Mouse (Mus musculus) limb, embryonic 12.5 days (tissue): ENCODE results near the gene C2. TPM values are rescaled to one million over a fixed set of nuclear protein-coding genes. Genes with fewer than 3 reads are reported as not detected.

Source experiments
- ATAC-seq: fragments of 200-750 bp; cut with Nextera tagmentation; 2 replicates; pipeline ENCODE4 v1.8.0; 2017; ENCODE audit warnings: low read depth, moderate TSS enrichment; ENCODE audit not compliant: insufficient number of reproducible peaks, insufficient read depth, low FRiP score, low TSS enrichment
- H3K27ac ChIP-seq: fragments of 300-500 bp; sonication (generic); 2 replicates; pipeline ENCODE4 v1.5.1; 2016; ENCODE audit warnings: mild to moderate bottlenecking, moderate library complexity
- H3K27me3 ChIP-seq: fragments of 300-500 bp; sonication (generic); 2 replicates; pipeline ENCODE4 v1.6.1; 2016; ENCODE audit warnings: mild to moderate bottlenecking, moderate library complexity
- H3K36me3 ChIP-seq: fragments of 300-500 bp; sonication (generic); 2 replicates; pipeline ENCODE4 v1.6.1; 2016; ENCODE audit warnings: mild to moderate bottlenecking, moderate library complexity
- H3K4me1 ChIP-seq: fragments of 300-500 bp; sonication (generic); replicated peaks from 2 replicates; pipeline ENCODE4 v1.6.1; 2016
- H3K4me2 ChIP-seq: fragments of 300-500 bp; sonication (generic); 2 replicates; pipeline ENCODE4 v1.6.1; 2016; ENCODE audit warnings: mild to moderate bottlenecking, moderate library complexity
- H3K4me3 ChIP-seq: fragments of 300-500 bp; sonication (generic); replicated peaks from 2 replicates; pipeline ENCODE4 v1.5.1; 2016; ENCODE audit warnings: mild to moderate bottlenecking
- H3K9ac ChIP-seq: fragments of 300-500 bp; sonication (generic); replicated peaks from 2 replicates; pipeline ENCODE4 v1.6.1; 2016; ENCODE audit warnings: mild to moderate bottlenecking, moderate library complexity
- H3K9me3 ChIP-seq: fragments of 300-500 bp; sonication (generic); 2 replicates; pipeline ENCODE4 v1.6.1; 2016; ENCODE audit warnings: mild to moderate bottlenecking, moderate library complexity
- WGBS: fragments of 180-500 bp; shearing (Covaris S2); methylation state at CpG from one replicate; pipeline ENCODE4 v1.1.7; 2016; 5-methylcytosine and 5-hydroxymethylcytosine counted together
- polyA plus RNA-seq: library from polyadenylated mRNA; unstranded; fragments of >200 nt; fragmentation: Nextera tagmentation; extraction: Ambion mirVana; gene quantifications from 2 replicates; pipeline ENCODE4 v1.2.1, GENCODE M21; 2016

The C2 gene
- polyA plus RNA-seq, 1 experiment from 2014 or later = 1.1 TPM

DNA sequence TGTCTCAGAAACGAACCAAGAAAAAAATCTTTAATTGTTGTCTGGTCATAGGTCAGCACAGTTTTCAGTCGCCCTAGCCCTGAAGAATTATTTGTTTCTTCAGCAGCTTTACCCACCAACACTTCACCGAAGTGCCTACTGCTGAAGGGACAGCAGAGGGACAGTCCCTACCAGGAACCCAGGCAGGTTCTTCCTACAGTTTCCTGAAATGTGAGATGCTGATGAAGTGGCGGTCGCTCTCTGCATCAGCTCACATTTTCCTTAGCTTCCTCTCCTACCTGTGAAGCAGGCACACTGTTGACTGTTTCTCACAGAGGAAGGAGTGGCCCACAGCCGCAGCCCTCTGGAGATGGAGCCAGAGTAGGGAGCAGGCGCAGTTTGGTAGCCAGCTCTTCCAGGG is 32.1 kb downstream of the C2 start:
- Histone ChIP-seq H3K36me3 (no peaks in the 10 kb centered on the region), H3K4me3 (no peak overlapping the region), H3K27ac (no peak overlapping the region), H3K4me1 (peaks cover 4% of the 10 kb centered on the region; the same call in 1 of the 2 replicates), H3K4me2 (no peak overlapping the region), H3K9me3 (no peaks in the 10 kb centered on the region), H3K9ac (no peak overlapping the region; the same call in 1 of the 2 replicates), H3K27me3 (no peaks in the 10 kb centered on the region; the same call in 1 of the 2 replicates)
- WGBS = 63% methylated on average over 7 of the region's 7 CpGs
- ATAC-seq = no peak

- no peaks in the 10 kb centered on the region; the same call in 1 of the 2 replicates for H3K27me3 ChIP-seq
- no peak within 1 kb of the TSS for H3K4me3 ChIP-seq
- peaks cover 2% of the 10 kb centered on the region; the same call in 1 of the 2 replicates for H3K4me1 ChIP-seq
- H3K36me3 ChIP-seq = peaks cover 9% of the 10 kb centered on the region
- H3K4me2 ChIP-seq = no peak within 1 kb of the TSS
- no peak within 1 kb of the TSS for H3K27ac ChIP-seq
- H3K9me3 ChIP-seq = no peaks in the 10 kb centered on the region
- H3K9ac ChIP-seq = no peak within 1 kb of the TSS
- WGBS = 59% methylated on average over 8 of the region's 8 CpGs
- no peak for ATAC-seq
Measured at GRCm38 (mm10) chr17:34862416-34863081, 35.5 kb downstream of the C2 start, which contains the start of gene Cfb. TSS of gene Cfb (minus strand) at chr17:34862518.

GRCm38 (mm10) chr17:34861704-34862415 is 36.2 kb downstream of the C2 start:
- Histone ChIP-seq H3K4me2 (no peak overlapping the region), H3K4me1 (no peaks in the 10 kb centered on the region; the same call in 1 of the 2 replicates), H3K9me3 (no peaks in the 10 kb centered on the region), H3K27ac (no peak overlapping the region), H3K4me3 (no peak overlapping the region), H3K36me3 (peaks cover 16% of the 10 kb centered on the region), H3K27me3 (no peaks in the 10 kb centered on the region; the same call in 1 of the 2 replicates), H3K9ac (no peak overlapping the region)
- 66% methylated on average over 13 of the region's 13 CpGs for WGBS
- ATAC-seq = no peak

DNA sequence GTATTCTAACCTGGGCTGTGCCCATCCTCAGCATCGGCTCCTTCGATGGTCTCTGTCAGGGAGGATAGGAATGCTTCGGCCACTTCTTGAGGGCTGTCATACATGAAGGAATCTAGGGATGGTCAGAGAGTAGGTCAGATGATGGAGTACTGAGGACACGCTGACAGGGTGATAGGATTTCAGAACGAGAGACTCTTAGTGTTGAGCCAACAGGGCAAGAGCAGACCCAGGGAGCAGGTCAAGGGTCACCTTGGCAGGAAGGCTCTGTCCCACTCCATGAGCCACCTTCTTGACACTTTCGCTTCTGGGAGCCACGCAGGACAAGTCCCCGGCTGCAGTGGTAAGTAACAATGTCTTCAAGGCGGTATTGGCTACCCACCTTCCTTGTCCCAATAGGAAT is 37.6 kb downstream of the C2 start:
- ATAC-seq = no peak
- Histone ChIP-seq H3K9me3 (no peaks in the 10 kb centered on the region), H3K4me2 (no peak overlapping the region), H3K4me3 (no peak overlapping the region), H3K36me3 (peaks cover 29% of the 10 kb centered on the region), H3K27me3 (no peaks in the 10 kb centered on the region; the same call in 1 of the 2 replicates), H3K4me1 (no peaks in the 10 kb centered on the region; the same call in 1 of the 2 replicates), H3K27ac (no peak overlapping the region), H3K9ac (no peak overlapping the region)
- 85% methylated on average over 9 of the region's 9 CpGs for WGBS

GRCm38 (mm10) chr17:34858670-34859069 is 39.4 kb downstream of the C2 start:
- no peak overlapping the region for H3K4me2 ChIP-seq
- WGBS = 81% methylated on average over 4 of the region's 4 CpGs
- H3K9ac ChIP-seq = no peak overlapping the region
- no peak overlapping the region for H3K4me3 ChIP-seq
- H3K27me3 ChIP-seq = no peaks in the 10 kb centered on the region; the same call in 1 of the 2 replicates
- peaks cover 47% of the 10 kb centered on the region for H3K36me3 ChIP-seq
- no peaks in the 10 kb centered on the region for H3K9me3 ChIP-seq
- no peaks in the 10 kb centered on the region; the same call in 1 of the 2 replicates for H3K4me1 ChIP-seq
- no peak overlapping the region for H3K27ac ChIP-seq
- ATAC-seq = no peak

- Histone ChIP-seq H3K4me2 (no peak overlapping the region), H3K4me1 (peaks cover 11% of the 10 kb centered on the region), H3K9ac (no peak overlapping the region), H3K36me3 (peaks cover 70% of the 10 kb centered on the region), H3K4me3 (no peak overlapping the region), H3K9me3 (no peaks in the 10 kb centered on the region), H3K27ac (no peak overlapping the region), H3K27me3 (no peaks in the 10 kb centered on the region)
- WGBS = 39% methylated on average over 3 of the region's 3 CpGs
- no peak for ATAC-seq
Measured at GRCm38 (mm10) chr17:34855825-34856224, 42.2 kb downstream of the C2 start.

DNA sequence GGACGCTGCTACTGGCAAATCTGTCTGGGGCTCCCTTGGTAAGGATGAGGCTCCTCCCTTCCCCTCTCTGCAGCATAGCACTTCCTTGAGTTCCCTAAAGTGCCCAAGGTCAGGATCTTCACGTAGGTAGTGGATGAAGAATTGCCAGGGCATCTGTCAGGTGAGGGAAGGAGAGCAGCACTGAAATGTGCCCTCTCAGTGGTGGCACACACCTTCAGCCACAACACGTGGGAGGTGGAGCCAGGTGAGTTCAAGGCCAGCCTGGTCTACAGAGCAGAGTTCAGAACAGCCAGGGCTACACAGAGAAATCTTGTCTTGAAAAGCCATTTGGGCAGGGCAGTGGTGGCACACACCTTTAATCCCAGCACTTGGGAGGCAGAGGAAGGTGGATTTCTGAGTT is 43.3 kb downstream of the C2 start:
- Histone ChIP-seq H3K9ac (no peak overlapping the region), H3K27ac (no peak overlapping the region), H3K36me3 (peaks cover 70% of the 10 kb centered on the region), H3K27me3 (no peaks in the 10 kb centered on the region), H3K4me1 (peaks cover 12% of the 10 kb centered on the region), H3K9me3 (no peaks in the 10 kb centered on the region), H3K4me2 (no peak overlapping the region), H3K4me3 (no peak overlapping the region)
- ATAC-seq = no peak
- WGBS = 76% methylated on average over 3 of the region's 3 CpGs

DNA sequence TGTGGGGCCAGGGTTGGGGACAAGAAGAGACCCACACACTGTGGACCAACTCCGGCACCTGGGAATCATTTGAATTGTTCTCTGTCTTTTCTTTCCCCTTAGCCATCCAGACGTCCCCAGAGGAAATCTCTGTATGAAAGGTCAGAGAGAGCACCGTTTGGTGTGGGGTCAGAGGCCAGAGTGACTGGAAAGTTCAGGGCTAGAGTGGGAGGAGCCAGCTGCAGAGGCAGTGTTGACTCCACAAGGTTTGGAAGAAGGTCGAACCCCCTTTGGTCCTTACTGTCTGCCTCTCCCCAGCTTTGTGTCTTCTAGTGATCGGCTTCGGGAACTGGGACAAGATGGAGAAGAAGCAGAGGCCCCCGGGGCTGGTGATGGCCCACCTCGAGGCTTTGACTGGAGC is 44.6 kb downstream of the C2 start:
- Histone ChIP-seq H3K4me1 (peaks cover 17% of the 10 kb centered on the region), H3K36me3 (peaks cover 70% of the 10 kb centered on the region), H3K4me2 (no peak overlapping the region), H3K9me3 (no peaks in the 10 kb centered on the region), H3K9ac (no peak overlapping the region), H3K27ac (no peak overlapping the region), H3K4me3 (no peak overlapping the region), H3K27me3 (no peaks in the 10 kb centered on the region)
- WGBS = 76% methylated on average over 8 of the region's 8 CpGs
- no peak for ATAC-seq

GRCm38 (mm10) chr17:34850517-34851125 is 47.4 kb downstream of the C2 start:
- no peaks in the 10 kb centered on the region for H3K9me3 ChIP-seq
- peaks cover 17% of the 10 kb centered on the region for H3K4me1 ChIP-seq
- peak overlapping the region; percentile 93 for H3K4me3 ChIP-seq
- no peaks in the 10 kb centered on the region for H3K27me3 ChIP-seq
- H3K4me2 ChIP-seq = peak overlapping the region; percentile 84
- H3K27ac ChIP-seq = peak overlapping the region; percentile 36; the same call in 1 of the 2 replicates
- ATAC-seq = peak; percentile 44; the same call in 1 of the 2 replicates
- H3K36me3 ChIP-seq = peaks cover 69% of the 10 kb centered on the region
- peak overlapping the region; percentile 83 for H3K9ac ChIP-seq
- WGBS = under 1% methylated on average over 25 of the region's 25 CpGs

GRCm38 (mm10) chr17:34849722-34850516 is 48.1 kb downstream of the C2 start, which contains the start of the genes Skiv2l and Nelfe:
TSS of gene Skiv2l (minus strand) at chr17:34850210.
TSS of gene Nelfe (plus strand) at chr17:34850391.
- H3K9me3 ChIP-seq = no peaks in the 10 kb centered on the region
- H3K4me3 ChIP-seq = peak within 1 kb of the TSS; percentile 93
- WGBS = under 1% methylated on average over 54 of the region's 65 CpGs
- peak within 1 kb of the TSS; percentile 83 for H3K9ac ChIP-seq
- peak within 1 kb of the TSS; percentile 36; the same call in 1 of the 2 replicates for H3K27ac ChIP-seq
- H3K4me1 ChIP-seq = peaks cover 17% of the 10 kb centered on the region
- H3K36me3 ChIP-seq = peaks cover 70% of the 10 kb centered on the region
- peak within 1 kb of the TSS; percentile 84 for H3K4me2 ChIP-seq
- ATAC-seq = peak; percentile 93
- no peaks in the 10 kb centered on the region for H3K27me3 ChIP-seq
